Mouse (Mus musculus) embryonic fibroblast, embryonic 13.5 days (primary cell): Measurements from ENCODE around the gene Zfp983. TPM values are rescaled to one million over a fixed set of nuclear protein-coding genes. Genes with fewer than 3 reads are reported as not detected.
"Not testable (repeated sequence)": the region's sequence is repeated elsewhere in the genome, so short reads cannot be mapped to it uniquely, and the experiment has no call there.

ENCODE experiments used
- H3K27ac ChIP-seq: 2 replicates; pipeline ENCODE4 v1.5.1; 2012; ENCODE audit warnings: low read length, control low read depth, inconsistent platforms; ENCODE audit not compliant: insufficient read depth
- H3K4me1 ChIP-seq: 2 replicates; pipeline ENCODE4 v1.6.1; 2011; ENCODE audit warnings: low read length; ENCODE audit not compliant: control insufficient read depth, insufficient read depth
- H3K4me3 ChIP-seq: 2 replicates; pipeline ENCODE4 v1.5.1; 2011; ENCODE audit warnings: mild to moderate bottlenecking, control low read depth, low read length; ENCODE audit not compliant: insufficient read depth
- CTCF ChIP-seq: IDR thresholded peaks from 2 replicates; pipeline ENCODE4 v1.5.1; 2011; ENCODE audit warnings: mild to moderate bottlenecking, control low read depth, low read length, moderate library complexity, borderline replicate concordance; ENCODE audit not compliant: insufficient read depth
- POLR2A ChIP-seq: IDR thresholded peaks from 2 replicates; pipeline ENCODE4 v1.6.1; 2011; ENCODE audit warnings: low read depth, mild to moderate bottlenecking, control low read depth, low read length, moderate library complexity
- polyA plus RNA-seq: library from polyadenylated mRNA; stranded (reverse); fragments of >200 nt; gene quantifications from 2 replicates; pipeline ENCODE4 v1.2.4, GENCODE M21; 2011; ENCODE audit warnings: low read depth; ENCODE audit not compliant: missing spikeins, insufficient read length

Zfp983 gene
- polyA plus RNA-seq = 2.9 and 4.6 TPM in 2 replicates

- peak; percentile 88 for TF ChIP-seq POLR2A
- Histone ChIP-seq H3K27ac (peak within 1 kb of the TSS; percentile 89), H3K4me3 (peak within 1 kb of the TSS; percentile 51)
- H3K4me1 ChIP-seq = not testable (repeated sequence)
Observed at GRCm38 (mm10) chr17:21650364-21650907, at the start of gene Zfp983. Gene Zfp983 (plus strand): TSS chr17:21650624.

- TF ChIP-seq CTCF (no peak), POLR2A (no peak)
- no peaks in the 10 kb centered on the region for H3K4me1 ChIP-seq
- H3K27ac ChIP-seq = no peak overlapping the region
- H3K4me3 ChIP-seq = no peak overlapping the region
Observed at GRCm38 (mm10) chr17:21616356-21616755, 34.1 kb upstream of the Zfp983 start.

- H3K4me1 ChIP-seq = no peaks in the 10 kb centered on the region
- H3K4me3 ChIP-seq = no peak overlapping the region
- TF ChIP-seq CTCF (no peak), POLR2A (no peak)
- H3K27ac ChIP-seq = no peak overlapping the region
Observed at GRCm38 (mm10) chr17:21617352-21617751, 33.1 kb upstream of the Zfp983 start.

- Histone ChIP-seq H3K4me3 (no peak overlapping the region), H3K4me1 (no peaks in the 10 kb centered on the region), H3K27ac (no peak overlapping the region)
- TF ChIP-seq CTCF = no peak
- no peak for TF ChIP-seq POLR2A
Observed at GRCm38 (mm10) chr17:21623647-21624046, 26.8 kb upstream of the Zfp983 start.

- not testable (repeated sequence) for H3K4me1 ChIP-seq, H3K4me3 ChIP-seq
Observed at GRCm38 (mm10) chr17:21635758-21636157, 14.7 kb upstream of the Zfp983 start.

GRCm38 (mm10) chr17:21648791-21649190 is 1.6 kb upstream of the Zfp983 start:
- Histone ChIP-seq H3K27ac (peak overlapping the region; percentile 39), H3K4me3 (no peak overlapping the region), H3K4me1 (peaks cover 3% of the 10 kb centered on the region; the same call in 1 of the 2 replicates)
- no peak for TF ChIP-seq POLR2A
- no peak for TF ChIP-seq CTCF

More at GRCm38 (mm10) chr17:21635758-21636157, 14.7 kb upstream of the Zfp983 start:
- not testable (repeated sequence) for H3K27ac ChIP-seq

GRCm38 (mm10) chr17:21649936-21650335 is 488 bp upstream of the Zfp983 start:
- H3K4me3 ChIP-seq = no peak overlapping the region
- TF ChIP-seq POLR2A = no peak
- TF ChIP-seq CTCF = no peak
- H3K4me1 ChIP-seq = peaks cover 3% of the 10 kb centered on the region; the same call in 1 of the 2 replicates
- peak overlapping the region; percentile 89 for H3K27ac ChIP-seq

- not testable (repeated sequence) for H3K27ac ChIP-seq, H3K4me1 ChIP-seq, H3K4me3 ChIP-seq
Observed at GRCm38 (mm10) chr17:21678826-21679225, 28.4 kb downstream of the Zfp983 start.

- TF ChIP-seq CTCF (no peak), POLR2A (peak; percentile 74)
- peak overlapping the region; percentile 66 for H3K27ac ChIP-seq
- H3K4me1 ChIP-seq = no peaks in the 10 kb centered on the region
- peak overlapping the region; percentile 58 for H3K4me3 ChIP-seq
Observed at GRCm38 (mm10) chr17:21679273-21680018, 29.0 kb downstream of the Zfp983 start.

- H3K4me3 ChIP-seq = peak overlapping the region; percentile 58
- H3K4me1 ChIP-seq = not testable (repeated sequence)
- 0 out of 2 replicates have a peak overlapping the region, but pooled peaks have one; percentile 60 for H3K27ac ChIP-seq
Observed at GRCm38 (mm10) chr17:21680019-21680376, 29.6 kb downstream of the Zfp983 start.

- H3K27ac ChIP-seq = no peak within 1 kb of the TSS
- H3K4me3 ChIP-seq = no peak within 1 kb of the TSS
- TF ChIP-seq POLR2A (no peak), CTCF (no peak)
- H3K4me1 ChIP-seq = no peaks in the 10 kb centered on the region
Observed at GRCm38 (mm10) chr17:21691560-21691959, 41.1 kb downstream of the Zfp983 start, which contains the start of gene Gm10226. Gene Gm10226 (plus strand): TSS chr17:21691860.
